Mouse (Mus musculus) cortical plate, adult 2 months (tissue): ENCODE measurements around the gene Rfx5. TPM values are rescaled to one million over a fixed set of nuclear protein-coding genes. Genes with fewer than 3 reads are reported as not detected.

Experiments used
- H3K27ac ChIP-seq: fragments of 200-500 bp; 2 replicates; pipeline ENCODE4 v1.5.1; 2012; ENCODE audit warnings: low read length, control low read depth, inconsistent platforms; ENCODE audit not compliant: insufficient read depth
- H3K4me1 ChIP-seq: fragments of 200-500 bp; 2 replicates; pipeline ENCODE4 v1.6.1; 2011; ENCODE audit warnings: low read length; ENCODE audit not compliant: control insufficient read depth, insufficient read depth
- H3K4me3 ChIP-seq: fragments of 200-500 bp; 2 replicates; pipeline ENCODE4 v1.5.1; 2011; ENCODE audit warnings: mild to moderate bottlenecking, low read length, control low read depth; ENCODE audit not compliant: insufficient read depth
- CTCF ChIP-seq: fragments of 200-500 bp; IDR thresholded peaks from 2 replicates; pipeline ENCODE4 v1.5.1; 2011; ENCODE audit warnings: mild to moderate bottlenecking, control low read depth, low read length; ENCODE audit not compliant: insufficient read depth; ENCODE audit errors: extremely low read depth
- POLR2A ChIP-seq: fragments of 200-500 bp; IDR thresholded peaks from 2 replicates; pipeline ENCODE4 v1.6.1; 2011; ENCODE audit warnings: mild to moderate bottlenecking, low read length, control low read depth; ENCODE audit not compliant: insufficient read depth; ENCODE audit errors: extremely low read depth
- polyA plus RNA-seq: library from polyadenylated mRNA; depleted of rRNA; stranded (reverse); fragments of >200 nt; gene quantifications from 2 replicates; pipeline ENCODE4 v1.2.3, GENCODE M21; 2012; rRNA removed

The Rfx5 gene
- polyA plus RNA-seq, 1 experiment: 24.3 TPM

- TF ChIP-seq POLR2A (no peak), CTCF (no peak)
- no peaks in the 10 kb centered on the region for H3K4me1 ChIP-seq
- H3K4me3 ChIP-seq: no peak overlapping the region
- no peak overlapping the region for H3K27ac ChIP-seq
These were observed 48.7 kb downstream of the Rfx5 start for GRCm38 (mm10) chr3:95002569-95002968.

- no peaks in the 10 kb centered on the region for H3K4me1 ChIP-seq
- TF ChIP-seq POLR2A (no peak), CTCF (no peak)
- H3K27ac ChIP-seq: no peak overlapping the region
- H3K4me3 ChIP-seq: no peak overlapping the region
These were observed 49.4 kb downstream of the Rfx5 start for GRCm38 (mm10) chr3:95003273-95003672.

- H3K4me3 ChIP-seq: no peak overlapping the region
- H3K4me1 ChIP-seq: no peaks in the 10 kb centered on the region
- TF ChIP-seq POLR2A: no peak
- no peak for TF ChIP-seq CTCF
- no peak overlapping the region for H3K27ac ChIP-seq
These were observed 51.8 kb downstream of the Rfx5 start for GRCm38 (mm10) chr3:95005651-95006050.

- no peak for TF ChIP-seq CTCF
- TF ChIP-seq POLR2A: no peak; the same call in 1 of the 2 replicates
- Histone ChIP-seq H3K4me1 (no peaks in the 10 kb centered on the region), H3K27ac (no peak overlapping the region), H3K4me3 (no peak overlapping the region)
These were observed 53.8 kb downstream of the Rfx5 start for GRCm38 (mm10) chr3:95007706-95008105.

GRCm38 (mm10) chr3:95010396-95010795 is 56.5 kb downstream of the Rfx5 start:
- TF ChIP-seq POLR2A (no peak), CTCF (no peak)

More at GRCm38 (mm10) chr3:95010396-95010795, 56.5 kb downstream of the Rfx5 start:
- Histone ChIP-seq H3K4me3 (no peak overlapping the region), H3K4me1 (no peaks in the 10 kb centered on the region), H3K27ac (no peak overlapping the region)

Other genes with a start within 250 kb of the Rfx5 start
- 2.3 and 3.2 TPM in 2 replicates for gene Cgn, start 167.6 kb upstream of the Rfx5 start, polyA plus RNA-seq
- gene Pogz, start 116.5 kb upstream of the Rfx5 start, polyA plus RNA-seq: 38.1 and 40.0 TPM in 2 replicates
- gene Psmb4, start 67.1 kb upstream of the Rfx5 start, polyA plus RNA-seq: 257 TPM in 2 replicates
- gene Selenbp1, start 21.0 kb upstream of the Rfx5 start, polyA plus RNA-seq: 17.0 and 18.7 TPM in 2 replicates
- gene Pi4kb, start 20.7 kb downstream of the Rfx5 start, polyA plus RNA-seq: 56.6 and 61.4 TPM in 2 replicates
- gene Zfp687, start 61.4 kb downstream of the Rfx5 start, polyA plus RNA-seq: 15.8 and 17.5 TPM in 2 replicates
- 193 and 203 TPM in 2 replicates for gene Psmd4, start 88.5 kb downstream of the Rfx5 start, polyA plus RNA-seq
- gene Pip5k1a, start 152.9 kb downstream of the Rfx5 start, polyA plus RNA-seq: 41.1 and 41.7 TPM in 2 replicates
- 48.0 and 52.4 TPM in 2 replicates for gene Vps72, start 156.9 kb downstream of the Rfx5 start, polyA plus RNA-seq
- gene Tmod4, start 170.4 kb downstream of the Rfx5 start, polyA plus RNA-seq: 0.72 and 0.77 TPM in 2 replicates
- gene Scnm1, start 179.9 kb downstream of the Rfx5 start, polyA plus RNA-seq: 114 and 124 TPM in 2 replicates
- gene Lysmd1, start 180.0 kb downstream of the Rfx5 start, polyA plus RNA-seq: 21.4 and 21.6 TPM in 2 replicates
- 5.1 and 5.2 TPM in 2 replicates for gene Tnfaip8l2, start 188.3 kb downstream of the Rfx5 start, polyA plus RNA-seq
- 26.1 and 29.0 TPM in 2 replicates for gene Sema6c, start 206.4 kb downstream of the Rfx5 start, polyA plus RNA-seq